Mouse (Mus musculus): Measurements from ENCODE around the gene M1ap. TPM values are rescaled to one million over a fixed set of nuclear protein-coding genes. Genes with fewer than 3 reads are reported as not detected.

M1ap gene
- polyA plus RNA-seq, 1 experiment from 2014 or later: 12.7 TPM

DNA sequence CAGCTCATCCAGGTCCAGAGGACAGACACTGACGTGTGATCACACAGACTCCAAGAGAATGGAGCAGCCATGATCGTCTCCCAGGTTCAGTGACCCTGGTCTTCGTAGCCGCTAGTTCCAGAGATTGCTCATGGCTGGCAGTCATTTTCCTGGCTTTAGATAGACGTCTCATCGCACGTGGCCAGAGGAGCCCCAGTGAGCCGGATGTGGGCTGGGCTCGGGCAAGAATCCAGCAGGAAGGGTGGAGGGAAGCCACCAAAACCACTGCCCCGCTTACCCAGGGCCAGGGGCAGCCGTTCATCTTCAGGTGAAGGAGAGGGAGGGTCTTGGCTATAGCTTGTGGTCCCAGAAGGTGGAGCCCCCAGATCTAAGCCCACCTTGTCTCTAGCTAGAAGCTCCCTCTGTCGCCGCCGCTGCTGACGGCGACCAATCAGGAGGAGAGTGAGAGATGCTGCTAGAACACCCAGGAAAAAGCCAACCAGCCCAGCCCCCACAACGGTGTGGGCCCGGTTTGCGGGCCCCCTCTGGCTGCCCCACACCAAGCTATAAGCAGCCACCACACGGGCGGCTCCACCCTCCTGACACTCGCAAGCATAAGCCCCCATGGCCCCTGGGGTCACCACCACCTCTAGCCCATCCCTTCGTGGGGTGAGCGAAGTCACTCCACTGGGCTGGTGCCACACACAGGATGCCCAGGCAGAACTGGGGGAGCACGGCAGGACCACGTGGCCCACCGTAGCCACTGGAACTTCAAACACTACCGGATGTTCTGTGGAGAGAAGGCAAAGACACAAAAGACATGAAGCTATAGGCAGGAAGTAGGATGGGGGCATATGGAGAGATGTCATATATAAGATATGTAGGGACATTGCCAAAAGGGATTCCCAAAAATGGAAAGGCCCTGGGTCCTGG lies 33.1 kb upstream of the M1ap start:
- Histone ChIP-seq H3K4me1 (ENCODE audit: control insufficient read depth, low read depth, low read length) (no peaks in the 10 kb centered on the region; the same call in 1 of the 2 replicates), H3K4me3 (ENCODE audit: low read depth, low read length) (no peak overlapping the region; the same call in 1 of the 2 replicates), H3K27me3 (ENCODE audit: control insufficient read depth, insufficient read depth, low read depth, low read length) (no peaks in the 10 kb centered on the region), H3K4me2 (ENCODE audit: low read depth, low read length) (peak overlapping the region; percentile 8; the same call in 1 of the 2 replicates), H3K9ac (ENCODE audit: low read depth, low read length) (no peak overlapping the region), H3K9me3 (replicated peaks; ENCODE audit: control insufficient read depth, low read length) (no peaks in the 10 kb centered on the region), H3K27ac (ENCODE audit: low read length) (no peak overlapping the region), H3K36me3 (ENCODE audit: control insufficient read depth, insufficient read depth) (no peaks in the 10 kb centered on the region)
- ATAC-seq (ENCODE audit: low read depth): no peak; the same call in 1 of the 2 replicates
- 31% methylated on average over 28 of the region's 28 CpGs for WGBS (ENCODE audit: insufficient replicate concordance)

DNA sequence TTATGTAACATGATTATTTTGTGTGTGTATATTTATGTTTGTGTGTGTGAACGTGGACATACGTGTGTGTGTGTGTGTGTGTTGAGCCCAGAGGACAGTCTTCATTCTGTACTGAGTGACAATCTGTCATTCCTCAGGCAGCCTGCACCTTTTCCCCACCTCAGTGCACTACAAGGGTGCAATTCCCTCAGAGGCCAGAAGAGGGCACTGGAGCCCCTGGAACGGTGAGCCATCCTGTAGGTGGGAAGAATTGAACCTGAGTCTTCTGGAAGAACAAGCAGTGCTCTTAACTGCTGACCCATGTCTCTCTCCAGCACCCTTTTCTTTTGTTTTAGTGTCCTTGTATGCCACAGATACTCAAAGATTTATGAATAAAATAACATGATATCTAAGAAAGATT lies 30.8 kb upstream of the M1ap start:
- WGBS (ENCODE audit: insufficient replicate concordance): 5% methylated on average over 3 of the region's 3 CpGs
- H3K4me1 ChIP-seq (ENCODE audit: control insufficient read depth, low read depth, low read length): no peaks in the 10 kb centered on the region; the same call in 1 of the 2 replicates
- no peak overlapping the region for H3K4me2 ChIP-seq (ENCODE audit: low read depth, low read length)
- no peak for ATAC-seq (ENCODE audit: low read depth)
- no peaks in the 10 kb centered on the region for H3K27me3 ChIP-seq (ENCODE audit: control insufficient read depth, insufficient read depth, low read depth, low read length)
- no peak overlapping the region for H3K27ac ChIP-seq (ENCODE audit: low read length)
- no peaks in the 10 kb centered on the region for H3K9me3 ChIP-seq (replicated peaks; ENCODE audit: control insufficient read depth, low read length)
- no peak overlapping the region for H3K9ac ChIP-seq (ENCODE audit: low read depth, low read length)
- no peaks in the 10 kb centered on the region for H3K36me3 ChIP-seq (ENCODE audit: control insufficient read depth, insufficient read depth)
- no peak overlapping the region for H3K4me3 ChIP-seq (ENCODE audit: low read depth, low read length)

GRCm38 (mm10) chr6:82916459-82916858 lies 30.2 kb upstream of the M1ap start:
- no peaks in the 10 kb centered on the region for H3K36me3 ChIP-seq (ENCODE audit: control insufficient read depth, insufficient read depth)
- no peak overlapping the region for H3K4me2 ChIP-seq (ENCODE audit: low read depth, low read length)
- no peak overlapping the region for H3K27ac ChIP-seq (ENCODE audit: low read length)
- no peaks in the 10 kb centered on the region; the same call in 1 of the 2 replicates for H3K4me1 ChIP-seq (ENCODE audit: control insufficient read depth, low read depth, low read length)
- H3K4me3 ChIP-seq (ENCODE audit: low read depth, low read length): no peak overlapping the region
- H3K9ac ChIP-seq (ENCODE audit: low read depth, low read length): no peak overlapping the region
- H3K9me3 ChIP-seq (replicated peaks; ENCODE audit: control insufficient read depth, low read length): no peaks in the 10 kb centered on the region
- no peak for ATAC-seq (ENCODE audit: low read depth)
- WGBS (ENCODE audit: insufficient replicate concordance): 74% methylated on average over 4 of the region's 4 CpGs
- H3K27me3 ChIP-seq (ENCODE audit: control insufficient read depth, insufficient read depth, low read depth, low read length): no peaks in the 10 kb centered on the region

GRCm38 (mm10) chr6:82917076-82917777 lies 29.5 kb upstream of the M1ap start:
- H3K27me3 ChIP-seq (ENCODE audit: control insufficient read depth, insufficient read depth, low read depth, low read length): no peaks in the 10 kb centered on the region
- no peaks in the 10 kb centered on the region; the same call in 1 of the 2 replicates for H3K4me1 ChIP-seq (ENCODE audit: control insufficient read depth, low read depth, low read length)
- H3K4me2 ChIP-seq (ENCODE audit: low read depth, low read length): no peak overlapping the region
- H3K4me3 ChIP-seq (ENCODE audit: low read depth, low read length): no peak overlapping the region
- 67% methylated on average over 26 of the region's 26 CpGs for WGBS (ENCODE audit: insufficient replicate concordance)
- no peaks in the 10 kb centered on the region for H3K36me3 ChIP-seq (ENCODE audit: control insufficient read depth, insufficient read depth)
- no peaks in the 10 kb centered on the region for H3K9me3 ChIP-seq (replicated peaks; ENCODE audit: control insufficient read depth, low read length)
- no peak overlapping the region for H3K9ac ChIP-seq (ENCODE audit: low read depth, low read length)
- no peak overlapping the region for H3K27ac ChIP-seq (ENCODE audit: low read length)
- ATAC-seq (ENCODE audit: low read depth): no peak

GRCm38 (mm10) chr6:82917778-82918129 lies 28.9 kb upstream of the M1ap start:
- H3K4me2 ChIP-seq (ENCODE audit: low read depth, low read length): no peak overlapping the region
- H3K9me3 ChIP-seq (replicated peaks; ENCODE audit: control insufficient read depth, low read length): no peaks in the 10 kb centered on the region
- H3K27ac ChIP-seq (ENCODE audit: low read length): no peak overlapping the region
- no peaks in the 10 kb centered on the region; the same call in 1 of the 2 replicates for H3K4me1 ChIP-seq (ENCODE audit: control insufficient read depth, low read depth, low read length)
- no peaks in the 10 kb centered on the region for H3K27me3 ChIP-seq (ENCODE audit: control insufficient read depth, insufficient read depth, low read depth, low read length)
- WGBS (ENCODE audit: insufficient replicate concordance): 15% methylated on average over 8 of the region's 8 CpGs
- H3K4me3 ChIP-seq (ENCODE audit: low read depth, low read length): no peak overlapping the region
- no peak overlapping the region for H3K9ac ChIP-seq (ENCODE audit: low read depth, low read length)
- no peaks in the 10 kb centered on the region for H3K36me3 ChIP-seq (ENCODE audit: control insufficient read depth, insufficient read depth)
- ATAC-seq (ENCODE audit: low read depth): no peak

DNA sequence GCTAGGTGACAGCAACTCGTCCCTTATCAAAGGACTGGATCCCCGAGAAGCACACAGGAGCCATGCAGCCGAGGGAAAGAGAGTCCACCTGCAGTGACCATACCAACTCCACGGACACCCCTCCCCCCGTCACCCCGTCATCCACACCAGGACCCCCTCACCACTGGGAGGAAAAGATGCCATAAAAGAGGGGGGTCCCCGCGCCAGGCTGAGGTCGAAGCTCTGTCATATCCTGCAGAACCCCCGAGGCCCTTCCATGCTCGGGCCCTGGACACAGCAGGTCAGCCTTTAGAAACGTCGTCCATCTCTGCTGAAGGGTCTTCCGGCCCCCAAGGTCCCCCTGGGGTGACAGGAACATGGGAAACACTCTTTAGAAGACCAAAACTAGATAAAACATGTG lies 28.3 kb upstream of the M1ap start:
- no peak overlapping the region for H3K9ac ChIP-seq (ENCODE audit: low read depth, low read length)
- no peak overlapping the region for H3K4me3 ChIP-seq (ENCODE audit: low read depth, low read length)
- no peaks in the 10 kb centered on the region; the same call in 1 of the 2 replicates for H3K4me1 ChIP-seq (ENCODE audit: control insufficient read depth, low read depth, low read length)
- no peaks in the 10 kb centered on the region for H3K27me3 ChIP-seq (ENCODE audit: control insufficient read depth, insufficient read depth, low read depth, low read length)
- ATAC-seq (ENCODE audit: low read depth): no peak
- H3K4me2 ChIP-seq (ENCODE audit: low read depth, low read length): no peak overlapping the region
- no peaks in the 10 kb centered on the region for H3K9me3 ChIP-seq (replicated peaks; ENCODE audit: control insufficient read depth, low read length)
- 66% methylated on average over 14 of the region's 14 CpGs for WGBS (ENCODE audit: insufficient replicate concordance)
- no peaks in the 10 kb centered on the region for H3K36me3 ChIP-seq (ENCODE audit: control insufficient read depth, insufficient read depth)
- no peak overlapping the region for H3K27ac ChIP-seq (ENCODE audit: low read length)

DNA sequence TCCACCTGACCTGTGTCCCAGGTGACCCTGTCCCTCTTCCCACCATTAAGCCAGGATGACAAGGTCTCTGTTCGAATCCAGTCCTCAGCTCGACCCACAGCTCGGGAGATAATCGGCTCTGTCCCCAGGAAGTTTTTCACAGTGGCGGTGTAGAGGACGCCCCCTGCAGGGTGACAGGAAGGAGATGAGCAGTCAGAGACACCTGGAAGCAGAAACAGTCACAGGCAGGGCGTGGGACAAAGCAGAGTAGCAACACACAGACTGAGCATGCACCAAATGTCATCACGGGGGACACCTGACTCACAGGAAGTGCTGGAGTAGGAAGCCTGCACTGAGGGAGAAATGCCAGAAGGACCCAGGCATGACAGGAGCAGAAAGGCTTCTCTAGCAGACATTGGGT lies 27.2 kb upstream of the M1ap start:
- Histone ChIP-seq H3K9me3 (replicated peaks; ENCODE audit: control insufficient read depth, low read length) (no peaks in the 10 kb centered on the region), H3K27ac (ENCODE audit: low read length) (no peak overlapping the region), H3K4me2 (ENCODE audit: low read depth, low read length) (no peak overlapping the region), H3K4me3 (ENCODE audit: low read depth, low read length) (no peak overlapping the region), H3K36me3 (ENCODE audit: control insufficient read depth, insufficient read depth) (no peaks in the 10 kb centered on the region), H3K27me3 (ENCODE audit: control insufficient read depth, insufficient read depth, low read depth, low read length) (no peaks in the 10 kb centered on the region), H3K4me1 (ENCODE audit: control insufficient read depth, low read depth, low read length) (no peaks in the 10 kb centered on the region), H3K9ac (ENCODE audit: low read depth, low read length) (no peak overlapping the region)
- WGBS (ENCODE audit: insufficient replicate concordance): 44% methylated on average over 8 of the region's 8 CpGs
- no peak for ATAC-seq (ENCODE audit: low read depth)

- ATAC-seq (ENCODE audit: low read depth): no peak
- no peaks in the 10 kb centered on the region for H3K27me3 ChIP-seq (ENCODE audit: control insufficient read depth, insufficient read depth, low read depth, low read length)
- H3K4me1 ChIP-seq (ENCODE audit: control insufficient read depth, low read depth, low read length): no peaks in the 10 kb centered on the region
- no peaks in the 10 kb centered on the region for H3K36me3 ChIP-seq (ENCODE audit: control insufficient read depth, insufficient read depth)
- no peaks in the 10 kb centered on the region for H3K9me3 ChIP-seq (replicated peaks; ENCODE audit: control insufficient read depth, low read length)
- H3K9ac ChIP-seq (ENCODE audit: low read depth, low read length): no peak overlapping the region
- no peak overlapping the region for H3K4me3 ChIP-seq (ENCODE audit: low read depth, low read length)
- H3K27ac ChIP-seq (ENCODE audit: low read length): no peak overlapping the region
- WGBS (ENCODE audit: insufficient replicate concordance): 35% methylated on average over 9 of the region's 9 CpGs
- H3K4me2 ChIP-seq (ENCODE audit: low read depth, low read length): no peak overlapping the region
Measured at GRCm38 (mm10) chr6:82921426-82922224, 25.1 kb upstream of the M1ap start.

Measured in liver, embryonic 16.5 days (tissue).